Mouse (Mus musculus): ENCODE measurements around the gene Dad1. TPM values are rescaled to one million over a fixed set of nuclear protein-coding genes. Genes with fewer than 3 reads are reported as not detected.

Gene Dad1
- polyA plus RNA-seq (2016; fragmentation: Nextera tagmentation; extraction: Ambion mirVana): 247 and 249 TPM in 2 replicates

DNA sequence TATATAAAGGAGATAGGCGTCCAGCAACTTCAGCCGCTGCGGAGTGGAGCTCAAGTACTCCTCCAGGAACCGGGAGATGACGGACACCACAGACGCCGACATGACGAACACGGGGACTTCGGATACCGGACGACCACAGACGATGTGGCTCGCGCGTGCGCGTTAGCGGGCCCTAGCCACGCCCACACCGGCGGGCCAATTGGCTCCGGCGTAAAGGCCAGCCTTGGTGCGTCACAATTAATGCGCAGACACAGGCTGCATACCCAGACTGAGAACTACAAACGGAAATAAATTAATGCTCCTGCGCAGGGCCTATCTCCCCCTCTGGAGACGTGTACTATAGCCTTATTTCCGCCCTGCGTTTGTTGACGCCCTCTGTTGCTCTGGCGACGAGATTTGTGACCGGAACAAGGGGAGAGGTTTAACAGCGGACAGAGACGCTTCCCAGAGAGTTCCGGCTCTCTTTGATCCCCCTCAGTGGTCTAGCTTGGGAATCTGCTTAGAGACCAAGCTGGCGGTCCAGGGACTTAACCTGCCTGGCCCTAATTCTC is at the start of gene Dad1, which contains the start of gene Abhd4:
Gene Dad1 (minus strand): TSS at position 364 of the 551 bp plus-strand sequence.
Gene Abhd4 (plus strand): TSS at position 448 of the 551 bp plus-strand sequence.
- peak; percentile 96 for DNase-seq (ENCODE audit: extremely low spot score, low spot score)
- H3K4me3 ChIP-seq: peak within 1 kb of the TSS; percentile 76
- H3K4me1 ChIP-seq: peaks cover 53% of the 10 kb centered on the region
- peaks cover 15% of the 10 kb centered on the region for H3K36me3 ChIP-seq (replicated peaks)
- under 1% methylated on average over 39 of the region's 39 CpGs for WGBS
- peak within 1 kb of the TSS; percentile 90 for H3K27ac ChIP-seq
- no peaks in the 10 kb centered on the region for H3K9me3 ChIP-seq
- peaks cover 7% of the 10 kb centered on the region; the same call in 1 of the 2 replicates for H3K27me3 ChIP-seq (ENCODE audit: poor library complexity, severe bottlenecking)

DNA sequence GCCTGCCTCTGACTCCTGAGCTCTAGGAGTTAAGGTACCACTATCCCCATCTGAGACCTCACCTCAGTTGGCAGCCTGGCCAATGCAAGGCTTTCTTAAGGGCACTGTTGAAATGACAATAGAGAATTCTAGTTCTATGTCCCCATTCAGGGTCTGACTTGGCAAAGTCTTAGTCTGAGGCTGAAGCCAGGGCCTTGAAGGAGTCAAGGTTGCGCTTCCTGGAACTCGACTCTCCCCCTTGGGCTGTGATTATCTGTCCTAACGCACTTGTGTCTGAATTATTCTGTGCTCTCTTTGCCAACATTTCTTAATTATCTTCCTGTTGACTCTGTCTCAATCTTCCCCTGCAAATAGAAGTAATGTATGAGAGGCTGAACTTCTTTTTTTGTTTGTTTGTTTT is 46.8 kb upstream of the Dad1 start:
- H3K27me3 ChIP-seq (ENCODE audit: poor library complexity, severe bottlenecking): peaks cover 10% of the 10 kb centered on the region
- peaks cover 11% of the 10 kb centered on the region for H3K9me3 ChIP-seq
- no peaks in the 10 kb centered on the region for H3K4me1 ChIP-seq
- 92% methylated on average over 3 of the region's 3 CpGs for WGBS
- H3K27ac ChIP-seq: no peak overlapping the region
- H3K4me3 ChIP-seq: no peak overlapping the region
- H3K36me3 ChIP-seq (replicated peaks): no peaks in the 10 kb centered on the region
- no peak for DNase-seq (ENCODE audit: extremely low spot score, low spot score)

DNA sequence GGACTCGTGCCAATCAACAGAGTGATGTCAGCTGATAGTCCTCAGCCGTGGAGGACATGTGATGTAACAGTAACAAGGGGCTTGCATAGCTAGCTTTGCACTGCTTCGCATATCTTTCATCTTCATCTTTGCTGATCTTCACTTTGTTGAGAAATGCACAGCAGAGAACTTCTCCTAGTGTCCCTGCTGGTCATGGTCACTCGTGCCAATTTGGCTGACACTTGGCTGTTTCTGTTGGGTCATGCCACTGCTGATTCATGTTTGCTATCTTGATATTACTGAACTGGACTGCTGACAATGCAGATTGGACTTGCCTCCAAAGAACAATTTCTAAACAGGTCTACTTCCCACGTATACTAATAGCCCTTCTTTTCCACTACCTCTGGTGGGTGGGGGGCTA is 46.2 kb upstream of the Dad1 start:
- no peak overlapping the region for H3K27ac ChIP-seq
- H3K27me3 ChIP-seq (ENCODE audit: poor library complexity, severe bottlenecking): peaks cover 10% of the 10 kb centered on the region
- no peak for DNase-seq (ENCODE audit: extremely low spot score, low spot score)
- H3K4me1 ChIP-seq: no peaks in the 10 kb centered on the region
- no peaks in the 10 kb centered on the region for H3K36me3 ChIP-seq (replicated peaks)
- H3K9me3 ChIP-seq: peaks cover 11% of the 10 kb centered on the region
- H3K4me3 ChIP-seq: no peak overlapping the region
- 87% methylated on average over 5 of the region's 5 CpGs for WGBS

DNA sequence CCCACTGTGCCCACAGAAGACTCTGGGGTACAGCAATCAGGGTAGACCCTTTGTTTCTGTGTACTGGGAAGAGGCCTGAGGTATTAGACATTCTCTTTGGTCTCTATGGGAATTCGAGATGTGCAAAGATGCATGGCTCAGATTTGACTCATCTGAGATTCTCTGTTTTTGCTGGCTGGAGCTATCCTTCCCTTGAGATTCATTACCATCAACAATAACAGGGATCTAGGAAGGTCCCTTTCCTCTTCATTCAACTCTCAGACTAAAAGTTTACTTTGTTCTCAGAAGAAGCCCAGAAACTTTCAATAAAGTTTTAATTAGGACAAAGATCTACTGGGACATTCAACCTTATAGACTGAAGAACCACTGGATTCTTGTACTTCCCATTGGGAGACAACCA is 30.9 kb upstream of the Dad1 start, which contains the start of gene Olfr49:
Gene Olfr49 (minus strand): TSS at position 101 of the 400 bp plus-strand sequence.
- Histone ChIP-seq H3K27me3 (ENCODE audit: poor library complexity, severe bottlenecking) (no peaks in the 10 kb centered on the region), H3K9me3 (no peaks in the 10 kb centered on the region), H3K4me3 (no peak within 1 kb of the TSS), H3K36me3 (replicated peaks) (no peaks in the 10 kb centered on the region), H3K4me1 (no peaks in the 10 kb centered on the region), H3K27ac (no peak within 1 kb of the TSS)
- no peak for DNase-seq (ENCODE audit: extremely low spot score, low spot score)
- WGBS: 93% methylated on average over 1 of the region's 1 CpGs

DNA sequence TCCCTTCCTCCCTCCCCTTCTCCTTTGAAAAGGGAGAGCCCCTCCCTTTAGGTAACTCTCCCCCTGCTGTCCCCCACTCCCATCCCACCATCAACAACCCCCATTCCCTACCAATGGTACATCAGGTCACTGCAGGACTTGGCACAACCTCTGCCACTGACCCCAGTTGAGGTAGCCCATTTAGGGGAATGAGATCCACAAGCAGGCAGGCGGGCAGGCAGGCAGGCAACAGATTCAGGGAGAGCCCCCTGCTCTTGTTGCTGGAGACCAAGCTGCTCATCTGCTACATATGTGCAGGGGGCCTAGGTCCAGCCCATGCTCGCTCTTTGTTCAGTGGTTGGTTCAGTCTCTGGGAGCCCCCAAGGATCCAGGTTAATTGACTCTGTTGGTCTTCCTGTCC is 22.5 kb upstream of the Dad1 start:
- no peaks in the 10 kb centered on the region for H3K27me3 ChIP-seq (ENCODE audit: poor library complexity, severe bottlenecking)
- no peak for DNase-seq (ENCODE audit: extremely low spot score, low spot score)
- H3K4me3 ChIP-seq: no peak overlapping the region
- H3K4me1 ChIP-seq: peaks cover 3% of the 10 kb centered on the region; the same call in 1 of the 2 replicates
- H3K36me3 ChIP-seq (replicated peaks): no peaks in the 10 kb centered on the region
- WGBS: 88% methylated on average over 2 of the region's 2 CpGs
- H3K27ac ChIP-seq: no peak overlapping the region
- no peaks in the 10 kb centered on the region for H3K9me3 ChIP-seq

DNA sequence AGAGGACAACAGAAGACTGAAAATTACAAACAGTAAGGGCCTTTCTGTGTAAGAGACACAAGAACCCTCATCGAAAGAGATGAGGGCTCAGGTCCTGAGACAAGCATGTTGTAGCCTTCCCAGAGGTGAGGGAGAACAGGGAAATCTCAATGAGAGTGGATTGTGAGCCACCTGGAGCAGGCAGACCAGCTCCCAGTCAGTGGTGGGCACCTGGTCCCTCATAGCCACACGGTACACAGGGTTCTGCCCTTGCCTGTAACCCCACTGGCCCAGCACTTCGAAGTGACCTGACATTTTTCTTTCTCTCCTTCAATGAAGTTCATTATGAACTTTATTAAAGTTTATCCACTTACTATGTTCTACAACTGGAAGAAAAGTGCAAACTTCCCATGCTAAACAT is 18.8 kb upstream of the Dad1 start:
- no peak overlapping the region for H3K27ac ChIP-seq
- H3K4me1 ChIP-seq: peaks cover 7% of the 10 kb centered on the region; the same call in 1 of the 2 replicates
- 91% methylated on average over 3 of the region's 3 CpGs for WGBS

DNA sequence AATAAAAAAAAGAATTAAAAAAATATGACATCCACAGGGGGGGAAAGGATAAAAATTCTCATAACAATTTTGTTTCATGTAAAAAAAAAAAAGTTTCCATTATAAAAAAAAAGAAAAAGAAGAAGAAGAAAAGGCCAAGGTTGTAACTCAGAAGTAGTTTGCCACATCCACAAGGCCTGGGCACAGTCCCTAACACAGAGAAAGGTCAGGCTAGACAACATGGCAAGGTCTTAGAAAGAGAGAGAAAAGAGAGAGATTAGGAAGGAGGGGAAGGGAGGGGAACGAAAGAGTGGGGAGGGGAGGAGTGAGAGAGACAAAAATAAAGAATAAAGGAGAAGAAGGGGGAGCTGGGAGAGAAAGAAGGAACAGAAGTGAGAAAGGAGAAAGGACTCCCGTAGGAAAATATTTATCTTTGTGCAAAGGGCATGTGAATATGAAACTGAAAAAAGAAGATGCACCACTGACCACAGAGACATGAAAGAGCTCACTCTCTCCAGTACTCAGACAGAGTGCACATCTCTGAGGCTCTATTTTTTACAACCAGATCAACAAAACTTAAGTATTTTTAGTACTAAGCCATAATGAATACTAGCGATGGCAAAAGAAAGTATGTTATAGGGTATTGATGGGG is 18.2 kb upstream of the Dad1 start:
- Histone ChIP-seq H3K27me3 (ENCODE audit: poor library complexity, severe bottlenecking) (no peaks in the 10 kb centered on the region), H3K9me3 (no peaks in the 10 kb centered on the region), H3K36me3 (replicated peaks) (peaks cover 15% of the 10 kb centered on the region), H3K4me3 (no peak overlapping the region), H3K4me1 (peaks cover 7% of the 10 kb centered on the region; the same call in 1 of the 2 replicates), H3K27ac (no peak overlapping the region)
- no peak for DNase-seq (ENCODE audit: extremely low spot score, low spot score)
- 85% methylated on average over 3 of the region's 3 CpGs for WGBS

More for the DNA sequence above, 18.8 kb upstream of the Dad1 start:
- Histone ChIP-seq H3K4me3 (no peak overlapping the region), H3K36me3 (replicated peaks) (peaks cover 10% of the 10 kb centered on the region), H3K9me3 (no peaks in the 10 kb centered on the region), H3K27me3 (ENCODE audit: poor library complexity, severe bottlenecking) (no peaks in the 10 kb centered on the region)
- no peak for DNase-seq (ENCODE audit: extremely low spot score, low spot score)

DNA sequence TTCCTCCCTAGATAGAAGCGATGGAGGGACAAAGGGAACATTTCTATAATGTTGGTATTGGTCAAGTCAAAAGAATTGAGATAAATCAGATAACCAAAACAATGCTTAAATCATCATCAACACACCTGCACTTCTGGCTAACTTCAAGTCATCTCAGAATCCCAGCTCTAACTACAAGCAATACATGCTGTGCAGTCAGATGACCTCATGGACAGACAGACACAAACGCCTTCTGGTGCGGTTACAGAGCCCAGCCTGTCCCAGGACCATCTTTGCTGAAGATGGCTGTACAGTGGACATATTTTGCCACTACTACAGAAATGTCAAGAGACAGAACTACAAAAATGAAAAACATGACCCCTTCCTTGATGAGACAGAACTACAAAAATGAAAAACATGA is 16.5 kb upstream of the Dad1 start:
- H3K27me3 ChIP-seq (ENCODE audit: poor library complexity, severe bottlenecking): no peaks in the 10 kb centered on the region
- 95% methylated on average over 3 of the region's 3 CpGs for WGBS
- H3K4me3 ChIP-seq: no peak overlapping the region
- H3K27ac ChIP-seq: no peak overlapping the region
- peaks cover 20% of the 10 kb centered on the region for H3K36me3 ChIP-seq (replicated peaks)
- H3K4me1 ChIP-seq: peaks cover 7% of the 10 kb centered on the region; the same call in 1 of the 2 replicates
- DNase-seq (ENCODE audit: extremely low spot score, low spot score): no peak
- H3K9me3 ChIP-seq: no peaks in the 10 kb centered on the region

DNA sequence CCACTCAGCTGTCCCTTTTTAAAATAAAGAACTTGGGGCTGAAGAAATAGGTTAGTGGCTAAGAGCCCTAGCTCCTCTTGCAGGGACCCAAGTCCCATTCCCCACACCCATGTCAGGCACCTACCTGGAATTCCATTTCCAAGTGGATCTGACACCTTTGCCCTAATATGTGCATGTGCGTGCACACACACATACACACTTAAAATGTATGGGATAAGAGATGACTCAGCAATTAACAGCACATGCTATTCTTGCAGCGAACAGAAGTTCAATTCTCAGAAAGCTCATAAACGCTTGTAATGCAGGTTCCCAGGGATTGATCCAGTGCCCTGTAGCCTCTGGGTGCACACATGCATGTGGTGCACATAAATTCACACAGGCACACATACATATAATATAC is 15.7 kb upstream of the Dad1 start:
- no peak for DNase-seq (ENCODE audit: extremely low spot score, low spot score)
- Histone ChIP-seq H3K36me3 (replicated peaks) (peaks cover 20% of the 10 kb centered on the region), H3K4me1 (peaks cover 10% of the 10 kb centered on the region; the same call in 1 of the 2 replicates), H3K4me3 (no peak overlapping the region), H3K9me3 (no peaks in the 10 kb centered on the region), H3K27me3 (ENCODE audit: poor library complexity, severe bottlenecking) (no peaks in the 10 kb centered on the region), H3K27ac (no peak overlapping the region)
- WGBS: 92% methylated on average over 3 of the region's 3 CpGs

DNA sequence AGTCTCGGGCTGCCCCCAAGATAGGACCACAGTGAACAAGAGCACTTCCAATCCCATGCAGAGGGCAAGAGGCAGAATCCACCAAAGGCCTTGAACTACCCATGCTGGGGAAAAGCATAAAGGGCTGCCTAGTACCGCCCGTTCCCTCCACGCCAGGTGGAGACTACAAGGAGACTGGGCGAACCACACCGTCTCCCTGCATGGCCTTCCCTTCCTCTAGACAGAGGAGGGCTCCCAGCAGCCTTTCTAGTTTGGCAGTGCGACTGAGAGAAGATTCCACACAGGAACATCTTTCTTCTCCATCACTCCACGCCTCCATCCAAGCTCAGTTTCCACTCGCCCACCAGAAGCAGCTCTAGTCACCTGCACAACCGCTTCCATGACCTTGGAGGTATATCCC is 14.1 kb upstream of the Dad1 start:
- H3K27me3 ChIP-seq (ENCODE audit: poor library complexity, severe bottlenecking): no peaks in the 10 kb centered on the region
- no peak overlapping the region for H3K4me3 ChIP-seq
- H3K36me3 ChIP-seq (replicated peaks): peaks cover 25% of the 10 kb centered on the region
- 91% methylated on average over 10 of the region's 10 CpGs for WGBS
- no peak overlapping the region for H3K27ac ChIP-seq
- H3K9me3 ChIP-seq: no peaks in the 10 kb centered on the region
- DNase-seq (ENCODE audit: extremely low spot score, low spot score): no peak
- peaks cover 10% of the 10 kb centered on the region; the same call in 1 of the 2 replicates for H3K4me1 ChIP-seq

DNA sequence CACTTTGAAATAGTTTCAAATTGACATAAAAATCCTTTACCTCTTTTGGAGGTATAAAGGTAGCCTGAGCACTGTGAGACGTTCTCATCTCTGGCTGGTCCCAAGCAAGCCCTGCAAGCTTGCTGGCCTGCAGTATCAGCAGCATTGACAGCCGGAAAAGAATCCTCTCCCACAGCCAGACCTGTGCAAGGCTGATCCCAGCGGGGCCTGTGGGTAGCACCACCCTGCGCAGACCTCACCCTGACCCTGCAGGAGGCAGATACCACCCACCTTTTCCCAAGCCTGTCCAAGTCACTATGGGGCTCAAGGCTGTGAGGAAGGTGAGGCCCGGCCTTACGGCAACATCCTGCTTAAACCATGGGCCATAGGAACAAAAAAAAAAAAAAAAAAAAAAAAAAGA is 12.0 kb upstream of the Dad1 start:
- H3K27ac ChIP-seq: no peak overlapping the region
- H3K27me3 ChIP-seq (ENCODE audit: poor library complexity, severe bottlenecking): no peaks in the 10 kb centered on the region
- H3K36me3 ChIP-seq (replicated peaks): peaks cover 31% of the 10 kb centered on the region
- no peaks in the 10 kb centered on the region for H3K9me3 ChIP-seq
- no peak for DNase-seq (ENCODE audit: extremely low spot score, low spot score)
- H3K4me3 ChIP-seq: no peak overlapping the region
- H3K4me1 ChIP-seq: peaks cover 6% of the 10 kb centered on the region; the same call in 1 of the 2 replicates
- 68% methylated on average over 6 of the region's 6 CpGs for WGBS

DNA sequence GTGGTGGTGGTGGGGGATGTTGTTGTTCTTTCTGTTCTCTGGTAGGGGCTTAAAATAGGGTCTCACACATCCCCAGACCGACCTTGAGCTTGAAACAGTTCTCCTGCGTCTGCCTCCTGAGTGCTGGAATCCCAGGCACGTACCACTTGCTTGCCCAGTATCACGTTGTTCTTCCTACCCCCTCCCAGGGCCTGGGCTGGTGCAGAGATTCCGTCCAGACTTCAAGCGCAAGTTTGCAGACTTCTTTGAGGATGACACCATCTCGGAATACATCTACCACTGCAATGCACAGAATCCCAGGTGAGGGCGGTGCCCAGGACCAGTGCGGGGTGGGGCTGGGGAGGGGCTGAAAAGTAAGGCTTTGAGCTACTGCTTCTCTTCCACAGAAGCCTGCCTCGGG is 11.2 kb upstream of the Dad1 start:
- H3K36me3 ChIP-seq (replicated peaks): peaks cover 31% of the 10 kb centered on the region
- no peak for DNase-seq (ENCODE audit: extremely low spot score, low spot score)
- H3K27me3 ChIP-seq (ENCODE audit: poor library complexity, severe bottlenecking): peaks cover 4% of the 10 kb centered on the region
- 44% methylated on average over 10 of the region's 10 CpGs for WGBS
- H3K4me3 ChIP-seq: no peak overlapping the region
- H3K27ac ChIP-seq: no peak overlapping the region
- peaks cover 8% of the 10 kb centered on the region for H3K4me1 ChIP-seq
- no peaks in the 10 kb centered on the region for H3K9me3 ChIP-seq

DNA sequence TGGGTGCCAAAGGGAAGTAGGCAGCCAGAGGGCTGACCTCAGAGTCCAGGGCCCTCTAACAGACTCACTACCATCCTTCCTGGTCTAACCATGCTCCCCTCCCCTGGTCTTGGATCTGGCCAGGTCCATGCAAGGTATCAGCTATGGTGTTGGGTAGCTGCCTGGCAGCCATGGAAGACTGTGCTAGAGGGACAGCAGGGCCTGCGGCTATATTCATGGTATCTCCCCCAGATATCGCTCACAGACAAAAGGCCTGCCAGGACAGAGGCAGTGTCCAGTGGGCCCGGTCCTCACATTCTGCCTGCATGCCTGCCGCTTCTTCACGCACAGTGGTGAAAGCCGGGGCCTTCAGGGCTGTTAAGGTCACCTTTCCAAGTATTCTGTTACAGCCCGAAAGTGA is 10.3 kb upstream of the Dad1 start:
- Histone ChIP-seq H3K4me1 (peaks cover 17% of the 10 kb centered on the region), H3K36me3 (replicated peaks) (peaks cover 31% of the 10 kb centered on the region), H3K27ac (no peak overlapping the region), H3K4me3 (no peak overlapping the region), H3K9me3 (no peaks in the 10 kb centered on the region), H3K27me3 (ENCODE audit: poor library complexity, severe bottlenecking) (peaks cover 6% of the 10 kb centered on the region)
- 96% methylated on average over 7 of the region's 7 CpGs for WGBS
- DNase-seq (ENCODE audit: extremely low spot score, low spot score): no peak

Data from forebrain, embryonic 10.5 days (tissue).